Mouse (Mus musculus): ENCODE data around the gene Tfb1m. TPM values are rescaled to one million over a fixed set of nuclear protein-coding genes. Genes with fewer than 3 reads are reported as not detected.

Tfb1m gene
- polyA plus RNA-seq, 1 experiment: 9.9 TPM

GRCm38 (mm10) chr17:3514316-3514715, 43.3 kb downstream of the Tfb1m start:
- no peak for DNase-seq (ENCODE audit: low spot score)

DNA sequence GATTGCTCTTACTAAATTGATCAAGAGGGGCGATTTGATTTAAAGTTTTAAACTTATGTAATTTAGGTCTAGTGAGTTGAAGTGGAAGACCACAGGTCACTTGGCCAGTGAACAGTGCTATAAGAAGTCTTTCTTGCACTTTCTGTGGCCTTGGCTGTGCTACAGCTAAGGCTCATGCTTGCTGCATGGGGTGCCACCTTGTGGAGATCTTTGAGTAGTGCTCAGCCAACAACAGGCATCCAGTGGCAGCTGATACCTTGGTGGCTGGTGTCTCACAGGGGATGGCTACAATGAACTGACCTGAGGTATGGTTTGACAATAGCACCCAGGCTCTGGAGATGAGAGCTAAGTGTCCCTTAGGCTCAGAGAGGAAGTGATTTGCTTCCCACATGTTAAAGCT, 47.7 kb downstream of the Tfb1m start:
- no peak for DNase-seq (ENCODE audit: low spot score)

DNA sequence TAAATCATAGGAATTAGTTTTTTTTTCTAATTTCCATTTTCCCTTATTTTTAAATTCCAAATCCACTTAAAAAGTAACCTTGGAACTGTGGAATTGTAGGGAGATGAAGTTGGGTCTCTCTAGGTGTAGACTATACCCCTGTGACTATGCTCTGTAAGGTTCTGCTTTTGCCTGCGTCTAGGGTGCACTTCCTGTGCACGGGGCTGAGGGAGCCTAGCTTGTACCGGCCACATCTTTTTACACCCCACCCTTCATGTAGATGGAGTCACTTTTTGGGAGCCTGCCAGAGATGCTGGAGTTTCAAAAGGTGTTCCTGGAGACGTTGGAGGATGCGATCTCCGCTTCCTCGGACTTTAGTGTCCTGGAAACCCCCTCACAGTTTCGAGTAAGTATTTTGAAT, 51.1 kb downstream of the Tfb1m start:
- DNase-seq (ENCODE audit: low spot score): no peak

DNA sequence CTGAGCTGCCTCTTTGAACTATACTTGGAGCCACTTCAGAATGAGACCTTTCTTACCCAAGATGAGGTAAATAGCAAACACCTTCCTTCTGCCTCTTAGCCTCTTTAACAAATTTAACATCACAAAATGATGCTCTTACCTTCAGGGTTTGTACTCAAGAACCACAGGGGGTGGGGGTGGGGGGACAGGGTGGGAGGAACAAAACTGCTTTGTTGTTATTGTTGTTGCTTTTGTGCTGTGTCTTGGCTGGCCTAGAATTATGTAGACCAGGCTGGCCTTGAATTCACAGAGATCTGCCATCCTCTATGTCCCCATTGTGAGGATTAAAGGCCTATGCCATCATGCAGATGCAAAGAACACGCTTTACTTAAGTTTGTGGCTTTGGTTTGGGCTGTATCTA, 51.9 kb downstream of the Tfb1m start:
- DNase-seq (ENCODE audit: low spot score): no peak

GRCm38 (mm10) chr17:3500936-3501335, 56.6 kb downstream of the Tfb1m start:
- DNase-seq (ENCODE audit: low spot score): no peak

- no peak for DNase-seq (ENCODE audit: low spot score)
Observed at GRCm38 (mm10) chr17:3500076-3500475, 57.5 kb downstream of the Tfb1m start.

- no peak for DNase-seq (ENCODE audit: low spot score)
Observed at GRCm38 (mm10) chr17:3499468-3499867, 58.1 kb downstream of the Tfb1m start.

DNA sequence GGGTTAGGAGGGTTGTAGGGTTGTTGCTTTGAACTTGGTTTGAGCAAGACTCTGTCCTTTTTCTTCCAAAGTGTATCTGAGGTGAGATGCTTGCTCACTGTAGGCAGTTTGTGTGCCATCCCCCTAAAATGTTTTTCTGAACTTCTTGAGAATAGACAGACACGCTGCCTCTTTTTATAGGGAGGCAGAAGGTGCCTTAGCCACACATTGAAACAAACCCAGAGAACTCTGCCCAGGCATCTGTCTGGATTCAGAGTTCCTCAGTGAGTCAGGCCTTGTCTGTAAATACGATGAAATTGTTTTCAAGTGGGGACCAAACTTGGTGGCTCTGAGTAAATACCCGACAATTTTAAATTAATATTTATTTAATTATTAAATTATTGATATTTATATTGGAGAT, 59.0 kb downstream of the Tfb1m start:
- no peak for DNase-seq (ENCODE audit: low spot score)

DNA sequence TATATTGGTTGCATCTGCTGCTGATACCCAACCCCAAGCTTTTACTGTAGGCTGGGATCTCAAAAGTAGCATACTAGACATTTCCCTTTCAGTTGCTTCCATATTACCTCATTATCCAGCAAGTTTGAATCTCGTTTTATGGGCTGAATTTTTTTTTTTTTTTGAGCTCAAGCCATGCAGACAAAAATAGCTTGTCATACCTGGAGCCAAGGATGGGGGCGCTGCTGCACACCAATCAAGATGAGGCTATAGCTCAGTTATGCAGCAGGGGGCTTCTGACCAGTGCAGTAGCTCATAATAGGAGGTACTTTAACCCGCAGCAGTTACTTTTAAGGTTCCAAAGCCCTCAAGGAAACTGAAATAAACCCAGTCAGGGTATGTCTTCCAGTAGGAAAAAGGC, 59.5 kb downstream of the Tfb1m start:
- no peak for DNase-seq (ENCODE audit: low spot score)

DNA sequence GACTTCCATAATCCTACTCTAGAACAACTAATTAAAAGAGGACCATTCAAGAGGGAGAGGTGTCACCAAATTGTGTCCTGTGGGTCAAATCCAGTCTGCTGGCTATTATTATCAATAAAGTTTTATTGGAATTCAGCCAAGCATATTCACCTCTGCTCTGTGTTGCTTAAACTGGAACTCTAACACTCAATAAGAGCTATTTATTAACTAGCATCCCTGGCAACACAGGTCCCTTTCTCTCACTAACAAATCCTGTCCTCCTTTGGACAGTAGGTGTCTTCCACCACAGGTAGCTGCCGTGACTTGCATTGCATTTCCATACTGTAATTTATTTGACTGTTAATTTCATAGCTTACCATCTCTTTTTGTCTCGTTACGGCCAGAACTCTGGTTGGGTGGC, 61.5 kb downstream of the Tfb1m start:
- DNase-seq (ENCODE audit: low spot score): no peak

- DNase-seq (ENCODE audit: low spot score): no peak
Observed at GRCm38 (mm10) chr17:3495576-3495975, 62.0 kb downstream of the Tfb1m start.

- no peak for DNase-seq (ENCODE audit: low spot score)
Observed at GRCm38 (mm10) chr17:3491667-3492066, 65.9 kb downstream of the Tfb1m start.

DNA sequence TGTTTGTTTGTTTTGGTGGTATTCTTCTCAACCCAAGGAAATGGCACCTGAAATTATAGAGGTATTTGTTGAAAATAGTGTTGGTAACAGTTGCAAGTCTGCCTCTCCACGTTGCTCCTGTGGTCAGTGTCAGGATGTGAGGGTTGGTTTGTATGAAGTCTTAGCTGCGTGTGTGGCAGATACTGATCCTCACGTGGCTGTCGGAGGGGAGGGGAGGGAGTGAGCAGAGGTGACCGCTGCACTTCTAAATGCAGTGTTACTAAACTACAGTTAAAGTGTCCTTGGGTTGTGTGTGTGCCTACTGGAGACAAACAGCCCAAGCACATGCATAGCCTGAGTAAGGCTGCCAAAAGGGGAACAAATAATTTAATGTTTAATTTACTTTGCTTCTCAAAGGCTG, 66.5 kb downstream of the Tfb1m start:
- DNase-seq (ENCODE audit: low spot score): no peak

GRCm38 (mm10) chr17:3490216-3490895, 67.2 kb downstream of the Tfb1m start:
- no peak for DNase-seq (ENCODE audit: low spot score)

- DNase-seq (ENCODE audit: low spot score): no peak
Observed at GRCm38 (mm10) chr17:3487721-3488601, 69.6 kb downstream of the Tfb1m start.

DNA sequence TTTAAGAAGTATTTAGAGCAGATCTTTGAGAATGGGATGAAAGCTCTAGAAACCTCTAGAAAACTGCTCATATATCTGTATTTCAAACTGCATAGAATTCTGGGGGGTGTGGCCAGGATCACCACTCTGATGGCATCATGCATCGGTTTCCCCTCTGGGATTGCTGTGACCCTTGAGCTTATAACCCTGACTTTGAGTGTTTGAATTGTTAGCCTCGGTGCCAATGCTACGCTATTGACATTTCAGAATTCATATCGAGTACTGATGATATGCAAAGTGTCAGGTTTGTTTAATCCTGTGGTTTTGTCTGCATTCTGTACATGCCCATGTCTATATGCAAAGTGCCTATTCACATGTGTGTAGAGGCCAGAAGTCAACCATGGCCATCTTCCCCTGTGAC, 70.4 kb downstream of the Tfb1m start:
- no peak for DNase-seq (ENCODE audit: low spot score)

- no peak for DNase-seq (ENCODE audit: low spot score)
Observed at GRCm38 (mm10) chr17:3485851-3486250, 71.7 kb downstream of the Tfb1m start.

GRCm38 (mm10) chr17:3483091-3483490, 74.5 kb downstream of the Tfb1m start:
- no peak for DNase-seq (ENCODE audit: low spot score)

- DNase-seq (ENCODE audit: low spot score): no peak
Observed at GRCm38 (mm10) chr17:3481576-3482575, 75.7 kb downstream of the Tfb1m start.

- no peak for DNase-seq (ENCODE audit: low spot score)
Observed at GRCm38 (mm10) chr17:3476546-3476945, 81.0 kb downstream of the Tfb1m start.

- DNase-seq (ENCODE audit: low spot score): no peak
Observed at GRCm38 (mm10) chr17:3472018-3472417, 85.6 kb downstream of the Tfb1m start.
